Mouse (Mus musculus): ENCODE measurements at regions not wholly inside any gene's neighbourhood (a gene's known extent, or its start where the extent isn't known, plus 50 kb on each side); places are given as distances from the start of the nearest gene placed in this dataset.

- DNase-seq, result no peak
These were observed 59.9 kb upstream of the Lrrn2 start for GRCm38 (mm10) chr1:132820136-132820535.

- DNase-seq, result peak; percentile 30
These were observed 61.8 kb upstream of the Lrrn2 start for GRCm38 (mm10) chr1:132818296-132818695.

GRCm38 (mm10) chr1:132817366-132817765, 62.7 kb upstream of the Lrrn2 start:
- DNase-seq, result no peak

- no peak for DNase-seq
These were observed 63.9 kb upstream of the Nfasc start for GRCm38 (mm10) chr1:132805543-132805942.

GRCm38 (mm10) chr1:132803842-132804241, 62.2 kb upstream of the Nfasc start:
- no peak for DNase-seq

GRCm38 (mm10) chr1:132802380-132802779, 60.8 kb upstream of the Nfasc start:
- no peak for DNase-seq

- no peak for DNase-seq
These were observed 58.7 kb upstream of the Nfasc start for GRCm38 (mm10) chr1:132800285-132800684.

GRCm38 (mm10) chr1:132799258-132799657, 57.7 kb upstream of the Nfasc start:
- no peak for DNase-seq

- DNase-seq, result no peak
These were observed 52.9 kb upstream of the Nfasc start for GRCm38 (mm10) chr1:132794462-132794861.

Measured in right cerebral cortex, postnatal 25 days (tissue).